Mouse (Mus musculus) CH12.LX (cell line): ENCODE results near the gene Tmem151b. TPM values are rescaled to one million over a fixed set of nuclear protein-coding genes. Genes with fewer than 3 reads are reported as not detected.

ENCODE experiments used
- DNase-seq: peaks from one replicate; pipeline ENCODE4 v3.0.0-alpha.2; 2013; ENCODE audit errors: extremely low read depth
- H3K27ac ChIP-seq: 2 replicates; pipeline ENCODE4 v1.5.1; 2012; ENCODE audit warnings: low read depth, mild to moderate bottlenecking, control low read depth, moderate library complexity; ENCODE audit not compliant: insufficient read depth
- H3K27me3 ChIP-seq: replicated peaks from 2 replicates; pipeline ENCODE3; 2012; ENCODE audit warnings: inconsistent platforms
- H3K36me3 ChIP-seq, 2 experiments: replicated peaks in 1 of 2; 2 replicates each; pipeline versions ENCODE3 to v1.6.1; 2012; ENCODE audit warnings: inconsistent platforms in 1 of 2, low read length in 1 of 2, mild to moderate bottlenecking in 1 of 2, mixed read lengths in 1 of 2, moderate library complexity in 1 of 2; ENCODE audit not compliant: control insufficient read depth in 1 of 2, insufficient read depth in 1 of 2
- H3K4me1 ChIP-seq, 2 experiments: 2 replicates each; pipeline ENCODE4 v1.6.1; 2012; ENCODE audit warnings: inconsistent platforms in 1 of 2, moderate library complexity in 1 of 2; ENCODE audit not compliant: insufficient read depth in 2 of 2, control insufficient read depth in 1 of 2
- H3K4me2 ChIP-seq: 2 replicates; pipeline ENCODE4 v1.6.1; 2012; ENCODE audit warnings: low read depth, mild to moderate bottlenecking, control low read depth; ENCODE audit not compliant: poor library complexity, insufficient read depth, severe bottlenecking
- H3K4me3 ChIP-seq, 3 experiments: fragments of 150-350 bp in 1 of 3; sonication (generic) in 1 of 3; replicated peaks in 1 of 3; 2 replicates each; pipeline versions ENCODE3 to v1.5.1; 2011 to 2012; ENCODE audit warnings: low read depth in 2 of 3, low read length in 2 of 3, mild to moderate bottlenecking in 2 of 3, moderate library complexity in 2 of 3, control low read depth in 1 of 3, improper control_type of control experiment in 1 of 3, inconsistent platforms in 1 of 3, mixed read lengths in 1 of 3; ENCODE audit not compliant: poor library complexity in 1 of 3
- H3K79me2 ChIP-seq: replicated peaks from 2 replicates; pipeline ENCODE4 v1.6.1; 2012; ENCODE audit warnings: mild to moderate bottlenecking, moderate library complexity; ENCODE audit not compliant: control insufficient read depth, poor library complexity, insufficient read depth, severe bottlenecking; ENCODE audit errors: extremely low read depth
- H3K9ac ChIP-seq: 2 replicates; pipeline ENCODE4 v1.6.1; 2012; ENCODE audit warnings: low read depth, mild to moderate bottlenecking, control low read depth, moderate library complexity; ENCODE audit not compliant: insufficient read depth
- H3K9me3 ChIP-seq: replicated peaks from 2 replicates; pipeline ENCODE3; 2012; ENCODE audit warnings: low read length, inconsistent platforms, mixed read lengths
- BHLHE40 ChIP-seq: IDR thresholded peaks from 2 replicates; pipeline ENCODE4 v1.6.1; 2011; ENCODE audit warnings: mild to moderate bottlenecking, low read depth, low read length, improper control_type of control experiment
- CTCF ChIP-seq, 2 experiments: IDR thresholded peaks in 1 of 2; conservative IDR thresholded peaks in 1 of 2; 2 replicates each; pipeline ENCODE4 v1.5.1; 2011 to 2012; ENCODE audit warnings: low read depth in 2 of 2, low read length in 2 of 2, improper control_type of control experiment in 1 of 2, inconsistent platforms in 1 of 2, mild to moderate bottlenecking in 1 of 2, moderate library complexity in 1 of 2
- ELF1 ChIP-seq: IDR thresholded peaks from 2 replicates; pipeline ENCODE4 v1.6.1; 2014; ENCODE audit warnings: low read depth, mild to moderate bottlenecking, inconsistent platforms, low read length, improper control_type of control experiment
- EP300 ChIP-seq: IDR thresholded peaks from 2 replicates; pipeline ENCODE4 v1.6.1; 2011; ENCODE audit warnings: low read length, improper control_type of control experiment
- ETS1 ChIP-seq: conservative IDR thresholded peaks from 2 replicates; pipeline ENCODE4 v1.6.1; 2012; ENCODE audit warnings: low read depth, mild to moderate bottlenecking, inconsistent platforms, low read length, improper control_type of control experiment, moderate library complexity
- HCFC1 ChIP-seq: IDR thresholded peaks from 2 replicates; pipeline ENCODE4 v1.6.1; 2012; ENCODE audit warnings: low read depth, mild to moderate bottlenecking, inconsistent platforms, low read length, improper control_type of control experiment
- IRF4 ChIP-seq: IDR thresholded peaks from 2 replicates; pipeline ENCODE4 v1.6.1; 2014; ENCODE audit warnings: low read depth, mild to moderate bottlenecking, inconsistent platforms, low read length, improper control_type of control experiment
- JUND ChIP-seq: conservative IDR thresholded peaks from 2 replicates; pipeline ENCODE4 v1.6.1; 2011; ENCODE audit warnings: low read depth, low read length, improper control_type of control experiment
- MAX ChIP-seq: IDR thresholded peaks from 2 replicates; pipeline ENCODE4 v1.6.1; 2011; ENCODE audit warnings: low read length, improper control_type of control experiment
- MAZ ChIP-seq: IDR thresholded peaks from 2 replicates; pipeline ENCODE4 v1.6.1; 2012; ENCODE audit warnings: low read depth, mild to moderate bottlenecking, inconsistent platforms, low read length, improper control_type of control experiment, moderate library complexity
- MEF2A ChIP-seq: IDR thresholded peaks from 2 replicates; pipeline ENCODE4 v1.6.1; 2014; ENCODE audit warnings: low read depth, mild to moderate bottlenecking, inconsistent platforms, low read length, improper control_type of control experiment, borderline replicate concordance
- MXI1 ChIP-seq: IDR thresholded peaks from 2 replicates; pipeline ENCODE4 v1.6.1; 2011; ENCODE audit warnings: mild to moderate bottlenecking, low read depth, low read length, improper control_type of control experiment
- MYC ChIP-seq: IDR thresholded peaks from 2 replicates; pipeline ENCODE4 v1.6.1; 2011; ENCODE audit warnings: low read depth, mild to moderate bottlenecking, improper control_type of control experiment, low read length
- NELFE ChIP-seq: IDR thresholded peaks from 2 replicates; pipeline ENCODE4 v1.6.1; 2011; ENCODE audit warnings: low read depth, low read length, improper control_type of control experiment
- PAX5 ChIP-seq: IDR thresholded peaks from 2 replicates; pipeline ENCODE4 v1.6.1; 2012; ENCODE audit warnings: low read length, inconsistent platforms, mixed read lengths
- POLR2A ChIP-seq: IDR thresholded peaks from 2 replicates; pipeline ENCODE4 v1.6.1; 2011; ENCODE audit warnings: low read depth, mild to moderate bottlenecking, improper control_type of control experiment, low read length
- RAD21 ChIP-seq: IDR thresholded peaks from 2 replicates; pipeline ENCODE4 v1.6.1; 2011; ENCODE audit warnings: low read depth, mild to moderate bottlenecking, low read length, improper control_type of control experiment, moderate library complexity
- RCOR1 ChIP-seq: conservative IDR thresholded peaks from 2 replicates; pipeline ENCODE4 v1.6.1; 2012; ENCODE audit warnings: low read depth, mild to moderate bottlenecking, inconsistent platforms, low read length, improper control_type of control experiment
- SIN3A ChIP-seq: IDR thresholded peaks from 2 replicates; pipeline ENCODE4 v1.6.1; 2012; ENCODE audit warnings: low read length, improper control_type of control experiment, inconsistent platforms
- TBP ChIP-seq: conservative IDR thresholded peaks from 2 replicates; pipeline ENCODE4 v1.6.1; 2011; ENCODE audit warnings: low read depth, low read length, improper control_type of control experiment
- TCF12 ChIP-seq: IDR thresholded peaks from 2 replicates; pipeline ENCODE4 v1.6.1; 2014; ENCODE audit warnings: low read depth, mild to moderate bottlenecking, inconsistent platforms, low read length, improper control_type of control experiment
- UBTF ChIP-seq: IDR thresholded peaks from 2 replicates; pipeline ENCODE4 v1.6.1; 2012; ENCODE audit warnings: low read depth, mild to moderate bottlenecking, inconsistent platforms, low read length, improper control_type of control experiment, moderate library complexity
- ZMIZ1 ChIP-seq: IDR thresholded peaks from 2 replicates; pipeline ENCODE4 v1.6.1; 2012; ENCODE audit warnings: low read depth, mild to moderate bottlenecking, inconsistent platforms, low read length, improper control_type of control experiment
- dilution Hi-C: fragments of 300-500 bp; cut with MboI; formaldehyde crosslinking; loops from 2 replicates; pipeline ENCODE4 v1.14.3; 2020; ENCODE audit warnings: low sequenced_read_pairs; ENCODE audit not compliant: extremely low pct_unique_long_range_greater_than_20kb, extremely low pct_ligation_motif_present
- in situ Hi-C: fragments of 300-500 bp; cut with MboI; formaldehyde crosslinking; loops from 3 replicates; pipeline ENCODE4 v1.14.3; 2019; ENCODE audit warnings: low sequenced_read_pairs, low pct_ligation_motif_present, low pct_unique_long_range_greater_than_20kb, mixed read lengths
- polyA plus RNA-seq: library from polyadenylated mRNA; unstranded; fragments of >175 nt; gene quantifications from 2 replicates; pipeline ENCODE4 v1.2.1, GENCODE M21; 2012; ENCODE audit warnings: low read depth; ENCODE audit not compliant: insufficient read length
- total RNA-seq, 2 experiments: library from RNA; depleted of rRNA; stranded (reverse); fragments of 300-350 nt in 1 of 2; fragments of >200 nt in 1 of 2; gene quantifications; 2 replicates each; pipeline ENCODE4 v1.2.3; 2012 to 2014

Gene Tmem151b
- total and polyA plus RNA-seq, 3 experiments, result 0.12 to 0.53 (median 0.42) TPM

- peak; percentile 76; the same call in 1 of the 2 replicates for TF ChIP-seq MXI1
- peak; percentile 34; the same call in 1 of the 2 replicates for TF ChIP-seq EP300
- peak; percentile 64; the same call in 1 of the 2 replicates for TF ChIP-seq ZMIZ1
- peak in 1 of 2 experiments; percentile 34; a peak in 2 of 4 replicates for TF ChIP-seq CTCF (conservative IDR thresholded peaks at IDR 0.05 in 1 of 2, IDR thresholded peaks at IDR 0.05 in 1 of 2; ENCODE audit: low read depth in 2 of 2, low read length in 2 of 2)
- TF ChIP-seq BHLHE40, result peak; percentile 56
- TF ChIP-seq MYC, result 0 out of 2 replicates have a peak, but pooled peaks have one; percentile 35
- peak; percentile 59; the same call in 1 of the 2 replicates for TF ChIP-seq ELF1
- no peak for TF ChIP-seq JUND
- peak; percentile 69; the same call in 1 of the 2 replicates for TF ChIP-seq ETS1
- TF ChIP-seq RAD21, result peak; percentile 20
- peak; percentile 30; the same call in 1 of the 2 replicates for TF ChIP-seq NELFE
- peak; percentile 39; the same call in 1 of the 2 replicates for TF ChIP-seq MEF2A
- no peak for TF ChIP-seq PAX5
- TF ChIP-seq HCFC1, result 0 out of 2 replicates have a peak, but pooled peaks have one; percentile 35
- TF ChIP-seq MAX, result peak; percentile 12; the same call in 1 of the 2 replicates
- TF ChIP-seq MAZ, result peak; percentile 73
- peak; percentile 47; the same call in 1 of the 2 replicates for TF ChIP-seq SIN3A
- TF ChIP-seq POLR2A, result no peak
- TF ChIP-seq TBP, result no peak
- TF ChIP-seq IRF4, result peak; percentile 75
- TF ChIP-seq UBTF, result no peak
- H3K27ac ChIP-seq, result peak overlapping the region; percentile 65
- in situ Hi-C loops, result loop anchor here (5.0 kb wide), 1 partner anchor 37 kb away; no protein-coding TSS in a partner anchor
- H3K27me3 ChIP-seq, result no peaks in the 10 kb centered on the region
- peak overlapping the region in 1 of 3 experiments; percentile 90 for H3K4me3 ChIP-seq
- no peaks in the 10 kb centered on the region for H3K9me3 ChIP-seq
- peaks cover 33% of the 10 kb centered on the region for H3K79me2 ChIP-seq
- DNase-seq, result peak; percentile 80
- peaks cover 14 to 42% of the 10 kb centered on the region in 2 experiments for H3K4me1 ChIP-seq
- peak overlapping the region; percentile 79 for H3K4me2 ChIP-seq
- peak overlapping the region; percentile 18; the same call in 1 of the 2 replicates for H3K9ac ChIP-seq
- H3K36me3 ChIP-seq, result peaks cover 16 to 30% of the 10 kb centered on the region in 2 experiments
- dilution Hi-C loops, result no loop called here
Observed at GRCm38 (mm10) chr17:45554420-45554819, 4.9 kb upstream of the Tmem151b start.

DNA sequence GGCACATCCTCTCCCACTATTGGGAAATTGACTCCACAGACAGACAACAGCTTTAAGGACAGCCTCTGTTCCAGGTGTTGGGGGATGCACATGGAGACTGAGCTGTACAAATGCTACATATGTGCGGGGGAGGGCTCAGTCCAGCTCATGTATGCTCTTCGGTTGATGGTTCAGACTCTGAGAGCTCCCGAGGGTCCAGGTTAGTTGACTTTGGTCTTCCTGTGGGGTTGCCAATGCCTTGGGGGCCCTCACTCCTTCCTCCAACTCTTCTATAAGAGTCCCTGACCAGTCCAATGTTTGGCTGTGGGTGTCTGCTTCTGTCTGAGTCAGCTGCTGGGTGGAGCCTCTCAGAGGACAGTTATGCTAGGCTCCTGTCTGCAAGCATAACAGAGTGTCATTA, 3.6 kb upstream of the Tmem151b start:
- Histone ChIP-seq H3K79me2 (peaks cover 21% of the 10 kb centered on the region), H3K27me3 (no peaks in the 10 kb centered on the region), H3K4me1 (peaks cover 14 to 42% of the 10 kb centered on the region in 2 experiments), H3K4me3 (no peak overlapping the region), H3K9me3 (no peaks in the 10 kb centered on the region), H3K4me2 (no peak overlapping the region), H3K27ac (no peak overlapping the region), H3K9ac (no peak overlapping the region), H3K36me3 (peaks cover 4 to 16% of the 10 kb centered on the region in 2 experiments)
- in situ Hi-C loops (loop anchor here (5.0 kb wide), 1 partner anchor 36 kb away; no protein-coding TSS in a partner anchor), dilution Hi-C loops (no loop called here)
- no peak for DNase-seq
- TF ChIP-seq TCF12 (no peak), RCOR1 (no peak), CTCF (conservative IDR thresholded peaks at IDR 0.05 in 1 of 2, IDR thresholded peaks at IDR 0.05 in 1 of 2; ENCODE audit: low read depth in 2 of 2, low read length in 2 of 2) (no peak), TBP (no peak)
